Mouse (Mus musculus): ENCODE measurements around the gene Polr2h. TPM values are rescaled to one million over a fixed set of nuclear protein-coding genes. Genes with fewer than 3 reads are reported as not detected.
A peak's percentile ranks its signal among the peaks of the same experiment; 100 is the strongest.

Gene Polr2h
- polyA plus RNA-seq, 1 experiment from 2014 or later = 50.5 TPM

- no peak overlapping the region for H3K9ac ChIP-seq
- no peak overlapping the region for H3K4me2 ChIP-seq
- WGBS = 77% methylated on average over 9 of the region's 9 CpGs
- H3K4me3 ChIP-seq = no peak overlapping the region
- H3K4me1 ChIP-seq (replicated peaks) = peaks cover 38% of the 10 kb centered on the region
- H3K9me3 ChIP-seq (replicated peaks) = no peaks in the 10 kb centered on the region
- H3K27ac ChIP-seq (ENCODE audit: poor library complexity, severe bottlenecking) = no peak overlapping the region
- H3K27me3 ChIP-seq (replicated peaks) = no peaks in the 10 kb centered on the region
- ATAC-seq (ENCODE audit: insufficient number of reproducible peaks, low FRiP score) = no peak
- peaks cover 40% of the 10 kb centered on the region for H3K36me3 ChIP-seq
These were observed 5.3 kb upstream of the Polr2h start for GRCm38 (mm10) chr16:20712190-20712589.

DNA sequence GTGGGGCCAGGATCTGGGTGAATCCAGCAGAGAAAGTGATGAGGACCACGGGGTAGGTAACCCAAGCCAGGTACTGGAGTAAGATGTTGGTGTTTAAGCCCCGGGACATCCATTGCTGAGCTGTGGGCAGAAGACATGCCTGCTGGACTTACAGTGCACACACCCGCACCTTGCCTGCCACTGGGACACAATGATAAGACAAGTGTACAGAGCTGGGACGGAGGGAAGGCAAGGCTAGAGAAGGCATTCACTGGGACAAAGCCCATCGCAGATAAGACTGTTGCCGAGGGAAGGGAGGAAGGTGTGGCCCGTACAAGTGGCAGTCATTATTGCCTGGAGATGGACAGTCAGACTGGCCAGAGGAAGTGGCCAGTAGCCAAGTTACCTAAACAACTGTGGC is 4.6 kb upstream of the Polr2h start:
- H3K4me1 ChIP-seq (replicated peaks) = peaks cover 38% of the 10 kb centered on the region
- no peak overlapping the region for H3K27ac ChIP-seq (ENCODE audit: poor library complexity, severe bottlenecking)
- peak overlapping the region; percentile 82; the same call in 1 of the 2 replicates for H3K4me2 ChIP-seq
- WGBS = 61% methylated on average over 7 of the region's 7 CpGs
- peaks cover 33% of the 10 kb centered on the region for H3K36me3 ChIP-seq
- no peaks in the 10 kb centered on the region for H3K27me3 ChIP-seq (replicated peaks)
- H3K9ac ChIP-seq = no peak overlapping the region
- H3K4me3 ChIP-seq = no peak overlapping the region
- ATAC-seq (ENCODE audit: insufficient number of reproducible peaks, low FRiP score) = no peak
- no peaks in the 10 kb centered on the region for H3K9me3 ChIP-seq (replicated peaks)

DNA sequence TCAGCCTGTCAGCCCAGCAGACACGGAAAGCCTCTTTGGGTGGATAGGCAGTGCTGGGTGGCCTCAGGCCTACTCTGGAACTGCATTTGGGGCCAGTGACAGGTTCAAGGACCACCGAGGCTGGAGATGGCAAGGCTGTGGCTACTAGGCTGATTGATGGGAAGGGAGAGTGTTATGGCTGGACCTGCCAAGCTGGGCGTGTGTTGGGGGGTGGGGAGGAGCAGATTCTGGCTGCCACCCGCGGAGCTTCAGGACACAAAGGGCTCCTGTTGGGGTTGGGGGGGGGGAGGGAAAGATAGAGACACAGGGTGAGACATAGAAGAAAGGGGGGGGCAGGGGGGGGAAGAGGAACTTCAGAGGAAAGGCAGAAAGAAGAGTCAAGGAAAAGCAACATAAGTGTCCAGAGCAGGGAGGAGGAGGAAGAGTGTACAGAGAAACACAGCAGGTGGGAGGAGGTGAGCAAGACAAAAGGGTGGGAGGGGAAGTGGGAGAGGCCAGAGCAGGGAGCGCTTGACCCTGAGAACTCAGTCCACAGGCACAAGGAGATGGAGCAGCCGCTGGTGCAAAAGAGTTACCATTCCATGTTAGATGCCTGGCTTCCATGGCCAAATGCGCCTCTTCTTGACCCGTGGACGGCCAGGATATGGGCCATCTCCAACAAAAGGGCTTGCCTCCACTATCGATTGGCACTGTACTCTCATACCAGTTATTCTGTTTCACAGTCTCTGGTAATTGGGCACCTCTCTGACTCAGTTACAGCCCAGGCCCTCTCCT is 3.0 kb upstream of the Polr2h start:
- H3K36me3 ChIP-seq = peaks cover 28% of the 10 kb centered on the region
- peaks cover 44% of the 10 kb centered on the region for H3K4me1 ChIP-seq (replicated peaks)
- H3K4me2 ChIP-seq = peak overlapping the region; percentile 82
- 52% methylated on average over 11 of the region's 11 CpGs for WGBS
- H3K9ac ChIP-seq = no peak overlapping the region
- no peaks in the 10 kb centered on the region for H3K9me3 ChIP-seq (replicated peaks)
- no peak overlapping the region for H3K27ac ChIP-seq (ENCODE audit: poor library complexity, severe bottlenecking)
- H3K4me3 ChIP-seq = 0 out of 2 replicates have a peak overlapping the region, but pooled peaks have one; percentile 62
- ATAC-seq (ENCODE audit: insufficient number of reproducible peaks, low FRiP score) = no peak
- H3K27me3 ChIP-seq (replicated peaks) = no peaks in the 10 kb centered on the region

- Histone ChIP-seq H3K36me3 (peaks cover 25% of the 10 kb centered on the region), H3K4me3 (peak overlapping the region; percentile 62), H3K27ac (ENCODE audit: poor library complexity, severe bottlenecking) (no peak overlapping the region), H3K9ac (peak overlapping the region; percentile 76), H3K4me1 (replicated peaks) (peaks cover 44% of the 10 kb centered on the region), H3K27me3 (replicated peaks) (no peaks in the 10 kb centered on the region), H3K9me3 (replicated peaks) (no peaks in the 10 kb centered on the region), H3K4me2 (peak overlapping the region; percentile 82)
- no peak for ATAC-seq (ENCODE audit: insufficient number of reproducible peaks, low FRiP score)
- 49% methylated on average over 2 of the region's 2 CpGs for WGBS
These were observed 2.3 kb upstream of the Polr2h start for GRCm38 (mm10) chr16:20715161-20715560.

DNA sequence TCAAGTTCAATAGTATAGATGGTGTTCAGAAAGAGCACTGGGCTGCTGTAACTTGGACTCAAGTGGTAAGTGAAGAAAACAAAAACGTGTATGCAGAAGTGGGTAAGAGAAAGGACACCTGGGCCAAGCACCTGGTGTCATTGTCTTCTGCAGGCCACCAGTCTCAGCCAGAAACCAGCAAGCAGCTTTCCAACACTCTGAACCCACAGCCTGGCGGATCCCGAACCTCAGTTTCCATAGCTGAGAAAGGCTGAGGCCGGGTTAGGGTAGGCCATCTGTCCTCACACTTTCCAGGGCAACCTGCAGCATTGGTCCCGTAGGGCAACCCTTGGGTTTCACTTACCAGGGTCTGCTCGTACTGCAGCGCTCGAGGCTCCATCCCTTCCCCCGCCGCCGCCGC is 1.9 kb upstream of the Polr2h start:
- no peaks in the 10 kb centered on the region for H3K9me3 ChIP-seq (replicated peaks)
- H3K4me1 ChIP-seq (replicated peaks) = peaks cover 44% of the 10 kb centered on the region
- H3K9ac ChIP-seq = peak overlapping the region; percentile 76
- under 1% methylated on average over 12 of the region's 12 CpGs for WGBS
- peak overlapping the region; percentile 62 for H3K4me3 ChIP-seq
- peak overlapping the region; percentile 91; the same call in 1 of the 2 replicates for H3K27ac ChIP-seq (ENCODE audit: poor library complexity, severe bottlenecking)
- ATAC-seq (ENCODE audit: insufficient number of reproducible peaks, low FRiP score) = no peak
- no peaks in the 10 kb centered on the region for H3K27me3 ChIP-seq (replicated peaks)
- H3K4me2 ChIP-seq = peak overlapping the region; percentile 82
- H3K36me3 ChIP-seq = peaks cover 27% of the 10 kb centered on the region

GRCm38 (mm10) chr16:20715976-20716840 is 1.3 kb upstream of the Polr2h start:
- Histone ChIP-seq H3K36me3 (peaks cover 27% of the 10 kb centered on the region), H3K9me3 (replicated peaks) (no peaks in the 10 kb centered on the region), H3K4me3 (peak overlapping the region; percentile 62), H3K27ac (ENCODE audit: poor library complexity, severe bottlenecking) (peak overlapping the region; percentile 91), H3K27me3 (replicated peaks) (no peaks in the 10 kb centered on the region), H3K4me1 (replicated peaks) (peaks cover 44% of the 10 kb centered on the region), H3K4me2 (peak overlapping the region; percentile 82), H3K9ac (peak overlapping the region; percentile 76)
- WGBS = 1% methylated on average over 63 of the region's 68 CpGs
- peak; percentile 85 for ATAC-seq (ENCODE audit: insufficient number of reproducible peaks, low FRiP score)

GRCm38 (mm10) chr16:20716841-20717180 is 654 bp upstream of the Polr2h start:
- WGBS = under 1% methylated on average over 8 of the region's 8 CpGs
- ATAC-seq (ENCODE audit: insufficient number of reproducible peaks, low FRiP score) = no peak
- H3K4me3 ChIP-seq = peak overlapping the region; percentile 62

GRCm38 (mm10) chr16:20717978-20718670 is 659 bp downstream of the Polr2h start:
- Histone ChIP-seq H3K9ac (peak overlapping the region; percentile 76), H3K27me3 (replicated peaks) (no peaks in the 10 kb centered on the region), H3K4me2 (peak overlapping the region; percentile 82), H3K9me3 (replicated peaks) (no peaks in the 10 kb centered on the region), H3K36me3 (peaks cover 25% of the 10 kb centered on the region), H3K4me3 (peak overlapping the region; percentile 62), H3K4me1 (replicated peaks) (peaks cover 39% of the 10 kb centered on the region), H3K27ac (ENCODE audit: poor library complexity, severe bottlenecking) (peak overlapping the region; percentile 91)
- WGBS = 3% methylated on average over 18 of the region's 18 CpGs
- peak; percentile 24 for ATAC-seq (ENCODE audit: insufficient number of reproducible peaks, low FRiP score)

More at GRCm38 (mm10) chr16:20716841-20717180, 654 bp upstream of the Polr2h start:
- Histone ChIP-seq H3K27ac (ENCODE audit: poor library complexity, severe bottlenecking) (peak overlapping the region; percentile 91), H3K4me1 (replicated peaks) (peaks cover 44% of the 10 kb centered on the region), H3K4me2 (peak overlapping the region; percentile 82), H3K9me3 (replicated peaks) (no peaks in the 10 kb centered on the region), H3K27me3 (replicated peaks) (no peaks in the 10 kb centered on the region), H3K9ac (peak overlapping the region; percentile 76), H3K36me3 (peaks cover 26% of the 10 kb centered on the region)

DNA sequence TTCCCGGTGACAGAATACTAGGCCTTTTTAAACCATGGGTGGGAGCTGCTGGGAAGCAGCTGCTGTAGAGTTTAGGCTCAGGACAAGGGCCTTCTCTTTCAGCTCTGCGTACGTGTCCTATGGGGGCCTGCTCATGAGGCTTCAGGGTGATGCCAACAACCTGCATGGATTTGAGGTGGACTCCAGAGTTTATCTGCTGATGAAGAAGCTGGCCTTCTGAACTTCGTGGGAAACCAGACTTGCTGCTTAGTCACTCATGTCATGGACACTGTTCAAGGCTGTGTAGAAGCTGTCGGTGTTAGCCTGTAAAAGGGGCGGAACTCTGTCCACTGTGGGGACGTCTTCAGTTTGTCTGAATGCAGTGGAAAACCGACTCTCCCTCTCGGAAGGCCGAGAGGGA is 4.3 kb downstream of the Polr2h start:
- Histone ChIP-seq H3K4me3 (no peak overlapping the region), H3K9ac (no peak overlapping the region), H3K27me3 (replicated peaks) (no peaks in the 10 kb centered on the region), H3K36me3 (peaks cover 25% of the 10 kb centered on the region), H3K4me2 (no peak overlapping the region), H3K4me1 (replicated peaks) (peaks cover 10% of the 10 kb centered on the region; the same call in 1 of the 2 replicates), H3K9me3 (replicated peaks) (no peaks in the 10 kb centered on the region), H3K27ac (ENCODE audit: poor library complexity, severe bottlenecking) (no peak overlapping the region)
- WGBS = 74% methylated on average over 10 of the region's 10 CpGs
- no peak for ATAC-seq (ENCODE audit: insufficient number of reproducible peaks, low FRiP score)

- H3K9me3 ChIP-seq (replicated peaks) = no peaks in the 10 kb centered on the region
- no peak overlapping the region for H3K27ac ChIP-seq (ENCODE audit: poor library complexity, severe bottlenecking)
- peaks cover 6% of the 10 kb centered on the region; the same call in 1 of the 2 replicates for H3K4me1 ChIP-seq (replicated peaks)
- 51% methylated on average over 4 of the region's 4 CpGs for WGBS
- peaks cover 25% of the 10 kb centered on the region for H3K36me3 ChIP-seq
- ATAC-seq (ENCODE audit: insufficient number of reproducible peaks, low FRiP score) = no peak
- no peak overlapping the region for H3K4me2 ChIP-seq
- H3K4me3 ChIP-seq = no peak overlapping the region
- H3K9ac ChIP-seq = no peak overlapping the region
- H3K27me3 ChIP-seq (replicated peaks) = no peaks in the 10 kb centered on the region
These were observed 5.3 kb downstream of the Polr2h start for GRCm38 (mm10) chr16:20722736-20723135.

All from heart, embryonic 12.5 days (tissue).